Mouse (Mus musculus) limb, embryonic 11.5 days (tissue): Measurements from ENCODE around the gene Lama2. TPM values are rescaled to one million over a fixed set of nuclear protein-coding genes. Genes with fewer than 3 reads are reported as not detected.

Experiments
- ATAC-seq: fragments of 200-750 bp; cut with Nextera tagmentation; 2 replicates; pipeline ENCODE4 v1.8.0; 2017; ENCODE audit warnings: low read depth; ENCODE audit not compliant: insufficient number of reproducible peaks, low FRiP score, low TSS enrichment
- DNase-seq: peaks from one replicate; pipeline ENCODE4 v3.0.0-alpha.2; 2015; ENCODE audit warnings: low spot score
- H3K27ac ChIP-seq: fragments of 300-500 bp; sonication (generic); replicated peaks from 2 replicates; pipeline ENCODE4 v1.5.1; 2014; ENCODE audit warnings: low read depth, mild to moderate bottlenecking, low read length
- H3K27me3 ChIP-seq: fragments of 300-500 bp; sonication (generic); 2 replicates; pipeline ENCODE4 v1.6.1; 2014; ENCODE audit warnings: mild to moderate bottlenecking, low read length, mixed read lengths; ENCODE audit not compliant: control insufficient read depth, insufficient read depth
- H3K36me3 ChIP-seq: fragments of 300-500 bp; sonication (generic); 2 replicates; pipeline ENCODE4 v1.6.1; 2014; ENCODE audit warnings: mild to moderate bottlenecking, low read length, moderate library complexity, mixed read lengths; ENCODE audit not compliant: control insufficient read depth, insufficient read depth
- H3K4me1 ChIP-seq: fragments of 300-500 bp; sonication (generic); 2 replicates; pipeline ENCODE4 v1.6.1; 2014; ENCODE audit warnings: low read length, mixed read lengths; ENCODE audit not compliant: control insufficient read depth, insufficient read depth
- H3K4me2 ChIP-seq: fragments of 300-500 bp; sonication (generic); 2 replicates; pipeline ENCODE4 v1.6.1; 2014; ENCODE audit warnings: low read depth, mild to moderate bottlenecking, moderate library complexity; ENCODE audit not compliant: severe bottlenecking
- H3K4me3 ChIP-seq: fragments of 300-500 bp; sonication (generic); 2 replicates; pipeline ENCODE4 v1.5.1; 2014; ENCODE audit warnings: low read depth, low read length
- H3K9ac ChIP-seq: fragments of 300-500 bp; sonication (generic); 2 replicates; pipeline ENCODE4 v1.6.1; 2014; ENCODE audit warnings: mild to moderate bottlenecking, low read length
- H3K9me3 ChIP-seq: fragments of 300-500 bp; sonication (generic); 2 replicates; pipeline ENCODE4 v1.6.1; 2016; ENCODE audit warnings: low read length; ENCODE audit not compliant: control insufficient read depth
- WGBS: fragments of 180-500 bp; shearing (Covaris S2); extraction: QIAGEN DNeasy Blood & Tissue Kit; methylation state at CpG from one replicate; pipeline ENCODE4 v1.1.7; 2014; 5-methylcytosine and 5-hydroxymethylcytosine counted together
- polyA plus RNA-seq: library from polyadenylated mRNA; unstranded; fragments of >200 nt; fragmentation: Nextera tagmentation; extraction: Ambion mirVana; gene quantifications from 2 replicates; pipeline ENCODE4 v1.2.1, GENCODE M21; 2014

Gene Lama2
- polyA plus RNA-seq, 1 experiment from 2014 or later = 12.2 TPM

GRCm38 (mm10) chr10:27193986-27194908, 425.3 kb downstream of the Lama2 start:
- DNase-seq (no peak), ATAC-seq (peak; percentile 66; the same call in 1 of the 2 replicates)
- no peak overlapping the region for H3K4me2 ChIP-seq
- H3K4me1 ChIP-seq = peaks cover 5% of the 10 kb centered on the region; the same call in 1 of the 2 replicates
- H3K36me3 ChIP-seq = no peaks in the 10 kb centered on the region
- WGBS = 28% methylated on average over 8 of the region's 8 CpGs
- peak overlapping the region; percentile 65; the same call in 1 of the 2 replicates for H3K27ac ChIP-seq
- no peak overlapping the region for H3K4me3 ChIP-seq
- no peak overlapping the region for H3K9ac ChIP-seq
- no peaks in the 10 kb centered on the region for H3K9me3 ChIP-seq
- H3K27me3 ChIP-seq = no peaks in the 10 kb centered on the region

GRCm38 (mm10) chr10:27188630-27189365, 430.8 kb downstream of the Lama2 start:
- Histone ChIP-seq H3K4me2 (no peak overlapping the region), H3K9ac (no peak overlapping the region), H3K4me1 (no peaks in the 10 kb centered on the region), H3K27me3 (no peaks in the 10 kb centered on the region), H3K4me3 (no peak overlapping the region), H3K9me3 (no peaks in the 10 kb centered on the region), H3K27ac (no peak overlapping the region), H3K36me3 (no peaks in the 10 kb centered on the region)
- ATAC-seq (no peak), DNase-seq (no peak)
- WGBS = 89% methylated on average over 9 of the region's 9 CpGs

- no peaks in the 10 kb centered on the region for H3K36me3 ChIP-seq
- H3K9me3 ChIP-seq = no peaks in the 10 kb centered on the region
- H3K4me2 ChIP-seq = no peak overlapping the region
- no peak for ATAC-seq
- 87% methylated on average over 5 of the region's 5 CpGs for WGBS
- no peaks in the 10 kb centered on the region for H3K27me3 ChIP-seq
- no peak for DNase-seq
- no peaks in the 10 kb centered on the region for H3K4me1 ChIP-seq
- H3K4me3 ChIP-seq = no peak overlapping the region
- no peak overlapping the region for H3K27ac ChIP-seq
- H3K9ac ChIP-seq = no peak overlapping the region
Observed at GRCm38 (mm10) chr10:27184185-27184584, 435.4 kb downstream of the Lama2 start.

- WGBS = 80% methylated on average over 2 of the region's 2 CpGs
- no peak overlapping the region for H3K4me3 ChIP-seq
- no peaks in the 10 kb centered on the region for H3K27me3 ChIP-seq
- no peaks in the 10 kb centered on the region for H3K4me1 ChIP-seq
- H3K4me2 ChIP-seq = no peak overlapping the region
- ATAC-seq (no peak), DNase-seq (no peak)
- H3K9ac ChIP-seq = no peak overlapping the region
- no peaks in the 10 kb centered on the region for H3K9me3 ChIP-seq
- no peaks in the 10 kb centered on the region for H3K36me3 ChIP-seq
- no peak overlapping the region for H3K27ac ChIP-seq
Observed at GRCm38 (mm10) chr10:27174271-27174670, 445.3 kb downstream of the Lama2 start.

GRCm38 (mm10) chr10:27164738-27165137, 454.8 kb downstream of the Lama2 start:
- WGBS = 84% methylated on average over 3 of the region's 3 CpGs
- DNase-seq (no peak), ATAC-seq (no peak)
- Histone ChIP-seq H3K9ac (no peak overlapping the region), H3K4me1 (no peaks in the 10 kb centered on the region), H3K4me2 (no peak overlapping the region), H3K4me3 (no peak overlapping the region), H3K27ac (no peak overlapping the region), H3K27me3 (no peaks in the 10 kb centered on the region), H3K9me3 (no peaks in the 10 kb centered on the region), H3K36me3 (no peaks in the 10 kb centered on the region)

- Histone ChIP-seq H3K4me3 (no peak overlapping the region), H3K4me2 (no peak overlapping the region), H3K4me1 (no peaks in the 10 kb centered on the region), H3K27me3 (no peaks in the 10 kb centered on the region), H3K36me3 (no peaks in the 10 kb centered on the region), H3K9me3 (no peaks in the 10 kb centered on the region), H3K9ac (no peak overlapping the region), H3K27ac (no peak overlapping the region)
- DNase-seq = no peak
- 77% methylated on average over 2 of the region's 2 CpGs for WGBS
- ATAC-seq = no peak
Observed at GRCm38 (mm10) chr10:27162364-27162763, 457.2 kb downstream of the Lama2 start.

GRCm38 (mm10) chr10:27150220-27150619, 469.3 kb downstream of the Lama2 start:
- no peak overlapping the region for H3K4me2 ChIP-seq
- ATAC-seq (no peak), DNase-seq (no peak)
- WGBS = 92% methylated on average over 3 of the region's 3 CpGs
- H3K4me3 ChIP-seq = no peak overlapping the region
- H3K9me3 ChIP-seq = no peaks in the 10 kb centered on the region
- no peak overlapping the region for H3K9ac ChIP-seq
- H3K27me3 ChIP-seq = no peaks in the 10 kb centered on the region
- H3K36me3 ChIP-seq = no peaks in the 10 kb centered on the region
- H3K27ac ChIP-seq = no peak overlapping the region
- H3K4me1 ChIP-seq = 0 out of 2 replicates have a peak, but pooled peaks cover 2% of the 10 kb centered on the region

GRCm38 (mm10) chr10:27140422-27140821, 479.1 kb downstream of the Lama2 start:
- H3K9me3 ChIP-seq = no peaks in the 10 kb centered on the region
- no peak for DNase-seq
- no peaks in the 10 kb centered on the region for H3K27me3 ChIP-seq
- peak; percentile 60 for ATAC-seq
- 11% methylated on average over 3 of the region's 3 CpGs for WGBS
- no peak overlapping the region for H3K4me3 ChIP-seq
- peaks cover 2% of the 10 kb centered on the region; the same call in 1 of the 2 replicates for H3K4me1 ChIP-seq
- H3K9ac ChIP-seq = no peak overlapping the region
- no peak overlapping the region for H3K4me2 ChIP-seq
- H3K36me3 ChIP-seq = no peaks in the 10 kb centered on the region
- H3K27ac ChIP-seq = no peak overlapping the region
